Mouse (Mus musculus): ENCODE data around the gene Hs2st1.

Hs2st1 gene

DNA sequence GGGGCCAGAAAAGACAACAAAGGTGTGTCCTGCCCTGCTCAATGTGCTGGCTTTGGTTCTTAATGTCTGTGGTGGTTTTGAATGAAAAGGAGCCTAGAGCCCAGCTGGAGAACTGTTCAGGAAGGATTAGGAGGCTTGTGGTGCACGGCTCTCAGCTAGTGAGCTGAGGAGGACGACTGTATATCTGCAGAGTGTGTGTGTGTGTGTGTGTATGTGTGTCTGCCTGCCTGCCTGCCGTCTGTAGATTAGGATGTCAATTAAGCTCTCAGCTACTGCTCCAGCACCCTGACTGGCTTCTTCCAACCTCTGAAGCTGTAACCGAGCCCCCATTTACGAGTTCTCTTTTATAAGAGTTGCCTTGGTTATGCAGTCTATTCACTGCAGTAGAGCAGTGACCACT, 62.1 kb downstream of the Hs2st1 start:
- no peak for DNase-seq (ENCODE audit: low spot score)

- DNase-seq (ENCODE audit: low spot score) = no peak
Observed at GRCm38 (mm10) chr3:144506213-144506612, 63.8 kb downstream of the Hs2st1 start.

DNA sequence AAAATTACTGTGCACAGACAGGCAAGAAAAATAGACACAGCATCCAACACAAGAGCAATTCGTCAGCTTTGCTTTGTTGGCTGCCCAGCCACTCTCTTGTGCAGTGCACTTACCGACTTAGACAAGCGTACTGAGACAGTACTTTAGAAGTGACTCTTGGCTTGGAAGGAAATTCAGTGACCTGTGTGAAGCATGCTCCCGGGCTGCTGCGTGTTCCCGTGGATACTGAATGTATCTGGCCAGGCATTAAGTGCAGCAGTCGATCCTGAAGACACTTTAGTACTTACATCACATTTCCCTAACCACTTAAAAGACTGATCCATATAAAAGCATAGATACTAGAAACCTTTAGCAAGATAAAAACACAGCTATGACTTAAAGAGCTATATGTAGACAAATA, 68.1 kb downstream of the Hs2st1 start:
- DNase-seq (ENCODE audit: low spot score) = no peak

- no peak for DNase-seq (ENCODE audit: low spot score)
Observed at GRCm38 (mm10) chr3:144496762-144497161, 73.2 kb downstream of the Hs2st1 start.

- DNase-seq (ENCODE audit: low spot score) = no peak
Observed at GRCm38 (mm10) chr3:144494838-144495237, 75.1 kb downstream of the Hs2st1 start.

DNA sequence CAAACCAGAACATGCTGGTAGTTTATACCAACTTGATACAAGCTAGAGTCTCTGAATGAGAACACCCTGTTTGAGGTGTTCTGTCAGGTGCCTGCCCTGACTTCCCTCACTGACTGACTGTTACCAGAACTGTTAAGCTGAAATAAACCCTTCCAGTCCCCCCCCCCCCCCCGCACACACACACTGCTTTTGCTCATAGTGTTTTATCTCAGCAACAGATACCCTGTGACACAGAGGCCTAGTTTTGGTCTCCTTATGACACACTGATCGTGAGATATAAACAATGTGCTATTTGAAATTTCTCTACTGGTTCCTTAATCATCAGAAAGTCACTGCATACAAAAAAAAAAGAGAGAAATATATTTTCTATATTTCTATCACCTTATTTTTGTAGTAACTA, 81.2 kb downstream of the Hs2st1 start:
- no peak for DNase-seq (ENCODE audit: low spot score)

GRCm38 (mm10) chr3:144480595-144480994, 89.4 kb downstream of the Hs2st1 start:
- DNase-seq (ENCODE audit: low spot score) = no peak

- DNase-seq (ENCODE audit: low spot score) = no peak
Observed at GRCm38 (mm10) chr3:144478427-144478794, 91.6 kb downstream of the Hs2st1 start.

- DNase-seq (ENCODE audit: low spot score) = no peak
Observed at GRCm38 (mm10) chr3:144477707-144478426, 92.1 kb downstream of the Hs2st1 start.

DNA sequence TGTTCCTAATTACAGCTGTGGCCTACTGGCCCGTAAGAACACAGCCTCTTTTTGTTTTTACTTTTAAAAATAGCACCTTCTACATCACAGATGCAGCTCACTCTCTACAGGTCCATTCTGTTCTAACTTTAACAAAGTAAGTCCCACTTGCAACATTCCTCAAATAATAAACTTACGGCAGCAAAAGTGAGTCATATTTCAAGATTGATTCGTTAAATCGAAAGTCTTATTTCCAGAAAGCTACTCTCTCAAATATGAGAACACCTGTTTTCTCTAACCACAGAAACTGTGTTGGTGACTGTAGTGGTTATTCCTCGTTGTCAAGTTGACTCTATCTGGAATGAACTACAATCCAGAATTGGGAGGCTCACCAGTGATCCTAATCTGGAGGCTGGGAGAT, 94.1 kb downstream of the Hs2st1 start:
- DNase-seq (ENCODE audit: low spot score) = no peak

GRCm38 (mm10) chr3:144474726-144475125, 95.3 kb downstream of the Hs2st1 start:
- no peak for DNase-seq (ENCODE audit: low spot score)

GRCm38 (mm10) chr3:144471954-144472353, 98.0 kb downstream of the Hs2st1 start:
- DNase-seq (ENCODE audit: low spot score) = no peak

- DNase-seq (ENCODE audit: low spot score) = no peak
Observed at GRCm38 (mm10) chr3:144470901-144471300, 99.1 kb downstream of the Hs2st1 start.

DNA sequence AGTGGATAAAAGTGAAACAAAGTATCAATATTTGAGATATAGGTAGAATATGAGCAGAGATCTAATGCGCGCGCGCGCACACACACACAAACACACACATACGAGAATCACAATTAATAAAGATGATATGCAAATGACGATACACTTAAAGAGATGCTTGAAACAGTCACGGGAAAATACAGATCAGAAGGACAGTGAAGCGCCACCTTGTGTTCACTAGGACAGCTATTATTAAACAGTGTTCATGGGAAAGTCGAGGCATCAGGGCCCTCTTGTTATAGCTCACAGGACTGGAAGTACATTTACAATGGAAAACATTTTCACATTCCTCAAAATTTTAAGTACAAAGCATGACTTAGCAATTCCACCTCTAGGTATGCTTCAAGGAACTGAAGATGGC, 102.5 kb downstream of the Hs2st1 start:
- DNase-seq (ENCODE audit: low spot score) = no peak

DNA sequence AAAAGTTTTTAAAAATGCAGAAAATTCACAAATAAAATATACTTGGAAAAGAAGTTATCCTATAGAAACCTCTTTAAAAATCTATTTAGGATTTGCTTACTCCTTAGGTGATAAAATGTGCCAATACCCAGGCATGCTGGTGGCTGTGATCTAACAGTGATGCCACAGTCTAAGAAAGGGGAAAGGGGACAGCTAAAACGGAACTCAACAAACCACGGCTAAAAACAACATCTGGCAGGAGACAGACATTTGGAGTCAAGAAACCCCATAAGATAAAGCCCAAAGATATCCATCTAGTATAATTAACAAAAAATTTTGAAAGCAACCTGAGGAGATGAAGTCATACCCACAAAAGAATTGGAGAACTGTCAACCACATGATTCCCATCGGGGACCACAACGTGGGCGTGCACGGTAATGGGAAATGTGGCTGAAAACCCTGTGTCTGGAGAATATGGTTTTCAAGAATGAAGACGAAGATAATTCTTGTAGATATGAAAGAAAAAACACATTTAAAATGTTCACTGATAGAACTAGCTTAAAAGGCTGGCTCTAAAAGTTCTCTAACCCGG, 103.8 kb downstream of the Hs2st1 start:
- DNase-seq (ENCODE audit: low spot score) = no peak

DNA sequence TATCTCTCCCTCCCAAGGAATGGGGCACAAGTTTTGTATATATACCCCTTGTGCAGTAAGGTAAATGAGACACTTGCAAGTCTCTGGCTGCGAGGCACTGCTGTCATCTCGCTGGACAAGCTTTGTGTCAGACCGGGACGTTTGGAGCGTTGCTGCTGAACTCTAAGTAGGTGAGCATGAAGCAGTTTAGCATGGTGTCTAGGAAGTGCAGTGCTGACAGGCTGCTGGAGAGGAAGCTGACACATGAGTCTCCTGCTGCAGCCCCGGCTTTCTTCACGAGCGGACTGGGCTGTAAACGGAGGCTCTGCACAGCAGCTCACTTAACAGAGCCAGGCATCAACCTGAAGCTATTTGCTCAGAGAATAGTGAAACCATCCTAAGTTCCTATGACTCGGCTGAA, 107.3 kb downstream of the Hs2st1 start:
- DNase-seq (ENCODE audit: low spot score) = no peak

- no peak for DNase-seq (ENCODE audit: low spot score)
Observed at GRCm38 (mm10) chr3:144460183-144460788, 109.7 kb downstream of the Hs2st1 start.

GRCm38 (mm10) chr3:144459285-144459697, 110.7 kb downstream of the Hs2st1 start:
- DNase-seq (ENCODE audit: low spot score) = no peak

DNA sequence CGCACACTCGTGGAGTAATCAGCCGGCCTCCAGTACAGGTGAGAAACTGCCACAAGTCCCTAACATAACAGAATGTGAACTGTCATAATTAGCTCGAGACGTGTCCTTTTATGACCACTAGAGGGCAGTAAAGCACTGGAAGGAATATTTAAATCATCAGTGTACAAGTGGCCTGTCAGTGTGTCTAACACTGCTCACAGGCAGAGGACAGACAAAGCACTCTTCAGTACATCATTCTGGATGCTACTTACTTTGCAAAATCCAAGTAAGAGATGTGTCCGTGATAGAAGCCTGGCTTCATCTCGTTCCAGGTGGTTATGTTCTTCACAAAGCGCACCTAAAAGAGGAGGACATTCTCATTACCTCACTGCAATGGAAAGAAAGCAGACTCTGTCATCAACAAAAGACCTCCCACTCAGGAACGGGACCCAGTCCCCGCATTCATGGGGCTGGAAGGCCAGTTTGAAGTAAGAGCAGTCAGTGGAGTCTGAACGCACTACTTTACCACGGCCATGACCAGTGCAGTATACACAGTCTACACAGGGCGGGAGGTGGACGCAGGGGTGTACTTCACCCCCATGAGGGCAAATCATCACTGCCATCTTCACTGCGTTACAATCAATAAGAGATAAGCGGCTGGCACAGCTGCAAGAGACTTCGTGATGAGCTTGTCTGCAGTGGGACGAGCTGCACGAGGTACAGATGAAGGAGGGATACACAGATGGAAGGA, 116.1 kb downstream of the Hs2st1 start:
- DNase-seq (ENCODE audit: low spot score) = peak; percentile 26

DNA sequence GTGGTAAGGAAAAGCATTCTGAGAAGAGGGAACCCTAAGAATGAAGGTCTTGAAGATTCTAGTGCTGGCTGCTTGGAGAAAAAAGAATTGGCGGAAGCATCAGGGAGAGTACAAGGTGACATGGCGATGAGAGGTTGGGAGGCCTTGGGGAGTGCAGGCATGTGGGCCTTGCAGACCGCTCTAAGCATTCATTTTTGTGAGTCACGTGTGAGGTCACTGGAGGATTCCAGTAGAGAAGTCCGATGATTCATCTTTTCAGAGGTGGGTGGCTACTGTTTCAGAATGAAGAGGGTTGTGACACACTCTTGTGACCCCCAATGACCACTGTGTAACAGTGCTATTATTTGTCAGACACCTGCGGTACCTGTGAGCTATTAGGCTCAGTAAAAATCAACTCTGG, 121.0 kb downstream of the Hs2st1 start:
- DNase-seq (ENCODE audit: low spot score) = no peak

DNA sequence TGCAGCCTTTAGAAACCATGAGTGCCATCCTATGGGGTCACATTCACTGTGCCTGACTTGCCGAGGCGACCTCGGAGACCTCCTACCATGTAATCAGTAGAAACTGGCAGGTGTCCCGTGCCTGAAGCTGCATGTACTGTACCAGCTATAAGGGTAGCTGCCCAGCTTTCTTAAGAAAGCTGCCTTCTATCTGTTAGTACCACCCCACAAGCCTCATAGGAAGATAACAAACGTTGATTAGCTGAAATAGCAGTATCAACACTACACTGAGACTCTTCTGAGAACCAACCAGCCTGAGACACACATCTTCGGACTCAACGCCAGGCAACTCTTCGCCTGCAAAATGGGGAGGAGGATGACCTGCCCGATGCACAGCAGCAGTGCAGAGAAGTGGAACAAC, 122.1 kb downstream of the Hs2st1 start:
- DNase-seq (ENCODE audit: low spot score) = no peak

- DNase-seq (ENCODE audit: low spot score) = no peak
Observed at GRCm38 (mm10) chr3:144446081-144446634, 123.8 kb downstream of the Hs2st1 start.
